Mouse (Mus musculus) G1E (cell line): ENCODE results near the gene Lrrc3b. TPM values are rescaled to one million over a fixed set of nuclear protein-coding genes. Genes with fewer than 3 reads are reported as not detected.

ENCODE experiments used
- ATAC-seq: 2 replicates; pipeline ENCODE4 v1.8.0; 2016; ENCODE audit warnings: mild to moderate bottlenecking; ENCODE audit not compliant: insufficient number of reproducible peaks, poor library complexity, low FRiP score, severe bottlenecking; ENCODE audit errors: extremely low read depth
- DNase-seq: peaks from one replicate; pipeline ENCODE4 v3.0.0; 2012; ENCODE audit warnings: low spot score
- H3K27me3 ChIP-seq: 2 replicates; pipeline ENCODE4 v1.6.1; 2012; ENCODE audit warnings: mild to moderate bottlenecking, low read length, inconsistent platforms; ENCODE audit not compliant: insufficient read depth
- H3K36me3 ChIP-seq: replicated peaks from 2 replicates; pipeline ENCODE3; 2012; ENCODE audit warnings: mild to moderate bottlenecking, inconsistent platforms
- H3K4me1 ChIP-seq: 2 replicates; pipeline ENCODE4 v1.6.1; 2012; ENCODE audit warnings: low read depth, low read length, inconsistent platforms, mixed read lengths; ENCODE audit not compliant: insufficient read depth
- H3K4me3 ChIP-seq: 2 replicates; pipeline ENCODE4 v1.5.1; 2012; ENCODE audit warnings: low read depth, mild to moderate bottlenecking, inconsistent platforms, low read length, moderate library complexity, mixed read lengths
- H3K9me3 ChIP-seq: replicated peaks from 2 replicates; pipeline ENCODE4 v1.6.1; 2012; ENCODE audit warnings: inconsistent platforms
- CTCF ChIP-seq: IDR thresholded peaks from 2 replicates; pipeline ENCODE4 v1.5.1; 2012; ENCODE audit warnings: low read depth, low read length, inconsistent platforms, mixed read lengths
- GATA1 ChIP-seq: IDR thresholded peaks from 2 replicates; pipeline ENCODE4 v1.6.1; 2012; ENCODE audit warnings: borderline replicate concordance, low read length, inconsistent platforms, mixed read lengths
- GATA2 ChIP-seq: IDR thresholded peaks from 2 replicates; pipeline ENCODE4 v1.6.1; 2012; ENCODE audit warnings: low read depth, low read length, inconsistent platforms, borderline replicate concordance
- POLR2AphosphoS5 ChIP-seq: IDR thresholded peaks from 2 replicates; pipeline ENCODE4 v1.6.1; 2012; ENCODE audit warnings: low read depth, low read length, inconsistent platforms; ENCODE audit not compliant: insufficient replicate concordance
- TAL1 ChIP-seq: conservative IDR thresholded peaks from 2 replicates; pipeline ENCODE4 v1.6.1; 2012; ENCODE audit warnings: low read depth, low read length, inconsistent platforms, mixed read lengths
- polyA plus RNA-seq: library from polyadenylated mRNA; stranded (reverse); fragments of >175 nt; gene quantifications from 2 replicates; pipeline ENCODE4 v1.2.3, GENCODE M21; 2012
- total RNA-seq, 2 experiments: library from RNA; stranded (forward) in 1 of 2; stranded (reverse) in 1 of 2; fragments of 200-1000 nt in 1 of 2; fragments of >200 nt in 1 of 2; fragmentation: Nextera tagmentation in 1 of 2; gene quantifications; 2 replicates each; pipeline ENCODE4 v1.2.3; 2014 to 2017

Lrrc3b gene
- total and polyA plus RNA-seq, 3 experiments, result not detected

GRCm38 (mm10) chr14:15355512-15355911, 83.3 kb downstream of the Lrrc3b start:
- H3K4me3 ChIP-seq, result no peak overlapping the region
- H3K4me1 ChIP-seq, result no peaks in the 10 kb centered on the region
- H3K27me3 ChIP-seq, result no peaks in the 10 kb centered on the region
- DNase-seq (no peak), ATAC-seq (no peak)
- no peaks in the 10 kb centered on the region for H3K36me3 ChIP-seq
- TF ChIP-seq CTCF, result 0 out of 2 replicates have a peak, but pooled peaks have one; percentile 21
- no peak for TF ChIP-seq GATA1
- H3K9me3 ChIP-seq, result no peaks in the 10 kb centered on the region

- Histone ChIP-seq H3K36me3 (no peaks in the 10 kb centered on the region), H3K9me3 (no peaks in the 10 kb centered on the region), H3K27me3 (no peaks in the 10 kb centered on the region), H3K4me1 (no peaks in the 10 kb centered on the region), H3K4me3 (no peak overlapping the region)
- no peak for TF ChIP-seq TAL1
- TF ChIP-seq POLR2AphosphoS5, result no peak
- no peak for TF ChIP-seq GATA1
- no peak for TF ChIP-seq CTCF
- DNase-seq (no peak), ATAC-seq (no peak)
Measured at GRCm38 (mm10) chr14:15354299-15354698, 84.5 kb downstream of the Lrrc3b start.

GRCm38 (mm10) chr14:15333130-15333529, 105.7 kb downstream of the Lrrc3b start:
- TF ChIP-seq POLR2AphosphoS5 (no peak), TAL1 (no peak), CTCF (no peak), GATA1 (no peak), GATA2 (no peak)
- H3K9me3 ChIP-seq, result no peaks in the 10 kb centered on the region
- H3K4me1 ChIP-seq, result no peaks in the 10 kb centered on the region
- H3K4me3 ChIP-seq, result no peak overlapping the region
- no peak for ATAC-seq
- H3K27me3 ChIP-seq, result no peaks in the 10 kb centered on the region
- H3K36me3 ChIP-seq, result no peaks in the 10 kb centered on the region
- no peak for DNase-seq

- no peak for TF ChIP-seq GATA2
Measured at GRCm38 (mm10) chr14:15331370-15331769, 107.4 kb downstream of the Lrrc3b start.

GRCm38 (mm10) chr14:15330155-15330554, 108.6 kb downstream of the Lrrc3b start:
- Histone ChIP-seq H3K4me1 (no peaks in the 10 kb centered on the region), H3K36me3 (no peaks in the 10 kb centered on the region), H3K9me3 (no peaks in the 10 kb centered on the region), H3K27me3 (no peaks in the 10 kb centered on the region), H3K4me3 (no peak overlapping the region)
- ATAC-seq (no peak), DNase-seq (no peak)
- TF ChIP-seq GATA1, result no peak
- no peak for TF ChIP-seq CTCF
- no peak for TF ChIP-seq TAL1
- TF ChIP-seq POLR2AphosphoS5, result no peak
- no peak for TF ChIP-seq GATA2

More at GRCm38 (mm10) chr14:15331370-15331769, 107.4 kb downstream of the Lrrc3b start:
- Histone ChIP-seq H3K27me3 (no peaks in the 10 kb centered on the region), H3K36me3 (no peaks in the 10 kb centered on the region), H3K4me3 (no peak overlapping the region), H3K4me1 (no peaks in the 10 kb centered on the region), H3K9me3 (no peaks in the 10 kb centered on the region)
- DNase-seq (no peak), ATAC-seq (no peak)

GRCm38 (mm10) chr14:15325872-15326271, 112.9 kb downstream of the Lrrc3b start:
- H3K4me3 ChIP-seq, result no peak overlapping the region
- H3K36me3 ChIP-seq, result no peaks in the 10 kb centered on the region
- TF ChIP-seq GATA1, result no peak
- TF ChIP-seq POLR2AphosphoS5, result no peak
- no peak for TF ChIP-seq GATA2
- no peak for TF ChIP-seq CTCF
- no peak for TF ChIP-seq TAL1
- no peaks in the 10 kb centered on the region for H3K27me3 ChIP-seq
- no peaks in the 10 kb centered on the region for H3K4me1 ChIP-seq
- no peak for DNase-seq
- no peak for ATAC-seq
- H3K9me3 ChIP-seq, result no peaks in the 10 kb centered on the region

GRCm38 (mm10) chr14:15322441-15323123, 116.2 kb downstream of the Lrrc3b start:
- no peak for TF ChIP-seq POLR2AphosphoS5
- no peak for TF ChIP-seq GATA2
- TF ChIP-seq TAL1, result no peak
- TF ChIP-seq CTCF, result no peak
- no peak for TF ChIP-seq GATA1
- Histone ChIP-seq H3K9me3 (no peaks in the 10 kb centered on the region), H3K4me1 (no peaks in the 10 kb centered on the region), H3K4me3 (no peak overlapping the region), H3K36me3 (no peaks in the 10 kb centered on the region), H3K27me3 (no peaks in the 10 kb centered on the region)
- no peak for ATAC-seq
- DNase-seq, result no peak
